Mouse (Mus musculus) C2C12 (cell line): ENCODE measurements around the gene Tectb.

Experiments
- CTCF ChIP-seq: IDR thresholded peaks from one replicate; pipeline ENCODE4 v1.5.1; 2011; ENCODE audit not compliant: control insufficient read depth, insufficient read depth, insufficient read length
- FOSL1 ChIP-seq: IDR thresholded peaks from one replicate; pipeline ENCODE4 v1.8.0; 2011; ENCODE audit warnings: mild to moderate bottlenecking, low read length; ENCODE audit not compliant: poor library complexity, insufficient read depth, severe bottlenecking
- MYOD1 ChIP-seq: IDR thresholded peaks from one replicate; pipeline ENCODE4 v1.6.1; 2011; ENCODE audit warnings: low read depth; ENCODE audit not compliant: control insufficient read depth, insufficient read length
- MYOG ChIP-seq: IDR thresholded peaks from one replicate; pipeline ENCODE4 v1.6.1; 2011; ENCODE audit not compliant: control insufficient read depth, insufficient read length; ENCODE audit errors: extremely low read depth
- USF1 ChIP-seq: IDR thresholded peaks from one replicate; pipeline ENCODE4 v1.6.1; 2011; ENCODE audit warnings: low read depth, mild to moderate bottlenecking, control low read depth, moderate library complexity

DNA sequence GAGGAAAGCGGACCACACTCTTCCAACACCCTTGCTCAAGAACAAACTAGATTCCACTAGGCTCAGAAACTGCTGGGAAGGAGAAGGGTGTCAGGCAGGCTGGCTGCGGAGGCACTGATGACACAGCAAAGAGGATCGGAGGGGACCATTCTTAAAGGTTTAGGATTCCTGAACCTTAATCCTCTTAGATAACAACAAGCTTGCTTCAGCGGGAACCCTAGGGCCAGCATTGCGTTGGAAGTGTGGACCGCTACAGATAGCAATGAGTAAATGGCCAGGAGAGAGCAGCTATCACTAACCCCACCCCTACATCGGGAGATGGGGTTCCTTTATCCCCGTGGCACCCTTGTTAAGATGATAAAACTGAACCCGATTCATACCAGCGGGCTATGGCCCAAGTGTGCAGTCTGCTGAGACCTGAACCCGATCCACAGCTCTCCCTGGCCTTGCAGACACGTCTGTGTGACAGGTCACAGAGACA, 38.2 kb downstream of the Tectb start:
- TF ChIP-seq CTCF (no peak), USF1 (no peak), MYOG (no peak), MYOD1 (no peak), FOSL1 (no peak)
